16 mouse cellular contexts compared by ENCODE assay signal in genomic region chr10:67581698-67582285, GRCm38 (mm10). TPM values are rescaled to one million over a fixed set of nuclear protein-coding genes. Genes with fewer than 3 reads are reported as not detected.
DNase-seq lines count a peak whose midpoint lies in the region; ATAC-seq and TF ChIP-seq lines count a peak whose summit lies in the region.
"Had no signal": no experiment of that assay in that cellular context is flagged by ENCODE, and none has a peak within 500 bp of the region (broad histone marks: within the 10 kb centered on the region; RNA-seq: fewer than 3 reads in every experiment).

No protein-coding gene starts in this region.

- no peaks in the 10 kb centered on the region for H3K9me3 ChIP-seq in kidney, postnatal 0 days (replicated peaks; ENCODE audit: low read length)
- H3K9me3 ChIP-seq: forebrain, embryonic 13.5 days; heart, embryonic 15.5 days; limb, embryonic 10.5 days; neural tube, embryonic 12.5 days; stomach, embryonic 15.5 days had no signal

- peak; percentile 73 for DNase-seq in kidney, postnatal 0 days (ENCODE audit: low spot score)
- DNase-seq in kidney, adult 2 months: no peak
- peak; percentile 37 to 60 for DNase-seq in CD8-positive naive resting alpha-beta T cell, adult 2 months (ENCODE audit: low read depth in 2 of 2, low spot score in 2 of 2)
- DNase-seq in thymus, postnatal 10 days (ENCODE audit: low spot score in 2 of 2): peak; percentile 22 to 35
- no peak for DNase-seq in gastrocnemius, adult 8-10 months (ENCODE audit: low spot score in 2 of 2)
- no peak for DNase-seq in gastrocnemius, postnatal 25 days
- DNase-seq: cerebellum, adult 9-11 months; gastrocnemius, postnatal 36 days had no signal

- 37% methylated on average over 12 of the region's 12 CpGs for WGBS in kidney, postnatal 0 days
- WGBS in kidney, adult 2 months: 47% methylated on average over 12 of the region's 12 CpGs

- H3K4me1 ChIP-seq in kidney, postnatal 0 days (replicated peaks; ENCODE audit: insufficient read depth, low read length): no peaks in the 10 kb centered on the region
- no peaks in the 10 kb centered on the region for H3K4me1 ChIP-seq in kidney, adult 2 months (ENCODE audit: control insufficient read depth, insufficient read depth, low read length)
- H3K4me1 ChIP-seq: forebrain, embryonic 13.5 days; limb, embryonic 10.5 days; neural tube, embryonic 12.5 days; stomach, embryonic 15.5 days had no signal

- H3K9ac ChIP-seq in kidney, postnatal 0 days (ENCODE audit: low read depth, low read length): no peak overlapping the region
- H3K9ac ChIP-seq: forebrain, embryonic 13.5 days; heart, embryonic 15.5 days; hindbrain, embryonic 14.5 days; neural tube, embryonic 12.5 days; stomach, embryonic 15.5 days had no signal

- ATAC-seq in kidney, postnatal 0 days (replicated peaks; ENCODE audit: low FRiP score, low read depth): peak; percentile 16; the same call in 1 of the 2 replicates
- ATAC-seq in inflammation-experienced regulatory T-cells, adult 6 months: peak; percentile 20
- ATAC-seq in cerebellum, adult (ENCODE audit: insufficient number of reproducible peaks, low FRiP score, low TSS enrichment): no peak
- ATAC-seq: forebrain, embryonic 13.5 days had no signal

- no peak for TF ChIP-seq CTCF in kidney, postnatal 0 days (IDR thresholded peaks at IDR 0.05; ENCODE audit: low read depth)
- no peak for TF ChIP-seq CTCF in kidney, adult 2 months (conservative IDR thresholded peaks at IDR 0.05; ENCODE audit: insufficient read depth, insufficient read length, low read depth, low read length)

- no peaks in the 10 kb centered on the region for H3K36me3 ChIP-seq in kidney, postnatal 0 days (ENCODE audit: insufficient read depth, low read length)
- H3K36me3 ChIP-seq in kidney, adult 2 months (ENCODE audit: control insufficient read depth, insufficient read depth, low read length): no peaks in the 10 kb centered on the region
- H3K36me3 ChIP-seq: heart, embryonic 15.5 days; limb, embryonic 10.5 days; neural tube, embryonic 12.5 days; stomach, embryonic 15.5 days had no signal

- no peak for TF ChIP-seq POLR2A in kidney, adult 2 months (IDR thresholded peaks at IDR 0.05; ENCODE audit: low read depth, low read length)

- no peak overlapping the region for H3K4me3 ChIP-seq in kidney, postnatal 0 days (replicated peaks; ENCODE audit: low read depth, low read length)
- no peak overlapping the region for H3K4me3 ChIP-seq in kidney, adult 2 months (ENCODE audit: insufficient read depth, low read depth, low read length)
- H3K4me3 ChIP-seq: forebrain, embryonic 13.5 days; heart, embryonic 15.5 days; limb, embryonic 10.5 days; neural tube, embryonic 12.5 days; stomach, embryonic 15.5 days had no signal

- no peak overlapping the region for H3K27ac ChIP-seq in kidney, postnatal 0 days
- no peak overlapping the region for H3K27ac ChIP-seq in kidney, adult 2 months (ENCODE audit: insufficient read depth, low read depth, low read length)
- H3K27ac ChIP-seq: forebrain, embryonic 13.5 days; heart, embryonic 15.5 days; hindbrain, embryonic 14.5 days; limb, embryonic 10.5 days; neural tube, embryonic 12.5 days; stomach, embryonic 15.5 days had no signal

- no peak overlapping the region for H3K4me2 ChIP-seq in kidney, postnatal 0 days (ENCODE audit: low read length)
- H3K4me2 ChIP-seq: forebrain, embryonic 13.5 days; heart, embryonic 15.5 days; hindbrain, embryonic 14.5 days; neural tube, embryonic 12.5 days; stomach, embryonic 15.5 days had no signal

- H3K27me3 ChIP-seq in kidney, postnatal 0 days (ENCODE audit: insufficient read depth, low read length): no peaks in the 10 kb centered on the region
- H3K27me3 ChIP-seq in kidney, adult 2 months (replicated peaks; ENCODE audit: control insufficient read depth, insufficient read depth, low read length): no peaks in the 10 kb centered on the region
- H3K27me3 ChIP-seq: heart, embryonic 15.5 days; neural tube, embryonic 12.5 days; stomach, embryonic 15.5 days had no signal

RNA-seq across cellular contexts. Expression of gene Ado, which starts 33.0 kb away (rescaled TPM):
- 51.2 and 56.8 TPM in 2 replicates for polyA plus RNA-seq in kidney, postnatal 0 days (2015; fragmentation: Nextera tagmentation; extraction: Ambion mirVana)
- polyA plus RNA-seq in kidney, adult 2 months (2012; rRNA removed): 7.7 and 10.1 TPM in 2 replicates
- polyA plus RNA-seq in inflammation-experienced regulatory T-cells, adult 6 months (2017; shearing (Covaris generic)): 10 to 100 TPM; 40.3 to 50.4 (median 42.4) TPM
- total RNA-seq in gastrocnemius, adult 8-10 months (2022): 10 to 100 TPM; 24.4 to 28.3 (median 26.1) TPM
- total RNA-seq in gastrocnemius, postnatal 25 days (2021): 10 to 100 TPM; 26.9 to 27.0 TPM

RNA-seq across cellular contexts. Expression of gene Egr2, which starts 46.5 kb away (rescaled TPM):
- polyA plus RNA-seq in kidney, postnatal 0 days (2015; fragmentation: Nextera tagmentation; extraction: Ambion mirVana): 0.82 and 0.88 TPM in 2 replicates
- polyA plus RNA-seq in kidney, adult 2 months (2012; rRNA removed): 0.57 and 1.8 TPM in 2 replicates
- polyA plus RNA-seq in inflammation-experienced regulatory T-cells, adult 6 months (2017; shearing (Covaris generic)): 10 to 100 TPM; 68.5 to 69.3 (median 68.8) TPM
- 1 to 10 TPM in 1 of 4 experiments, under 1 TPM in 3; 0.17 to 1.1 (median 0.59) TPM for total RNA-seq in gastrocnemius, adult 8-10 months (2022)
- total RNA-seq in gastrocnemius, postnatal 25 days (2021): 1 to 10 TPM in 1 of 2 experiments, under 1 TPM in 1; 0.80 to 1.5 TPM

Comparison
In these comparisons a context has a peak if more than half of its experiments do, and no peak if none do; other contexts are left out.
1. DNase-seq: peak in kidney, postnatal 0 days (single experiment), CD8-positive naive resting alpha-beta T cell, adult 2 months (2 of 2) and thymus, postnatal 10 days (2 of 2); none in kidney, adult 2 months (single experiment), gastrocnemius, adult 8-10 months (0 of 2) and gastrocnemius, postnatal 25 days (single experiment).
2. RNA of gene Egr2, which starts 46.5 kb away (polyA plus RNA-seq): 68.5 to 69.3 TPM in inflammation-experienced regulatory T-cells, adult 6 months; 0.57 to 1.8 TPM in kidney, adult 2 months and 0.82 to 0.88 TPM in kidney, postnatal 0 days; every median in the first group is over 10 times any median in the second.